Mouse (Mus musculus) olfactory bulb, adult 2 months (tissue): ENCODE results near the gene Ccdc154.

Source experiments
- CTCF ChIP-seq: fragments of 200-500 bp; IDR thresholded peaks from 2 replicates; pipeline ENCODE4 v1.5.1; 2012; ENCODE audit warnings: low read depth, mild to moderate bottlenecking, low read length, moderate library complexity; ENCODE audit not compliant: insufficient read depth
- POLR2A ChIP-seq: fragments of 200-500 bp; IDR thresholded peaks from 2 replicates; pipeline ENCODE4 v1.6.1; 2012; ENCODE audit warnings: mild to moderate bottlenecking, low read depth, low read length, moderate library complexity; ENCODE audit not compliant: insufficient read depth

DNA sequence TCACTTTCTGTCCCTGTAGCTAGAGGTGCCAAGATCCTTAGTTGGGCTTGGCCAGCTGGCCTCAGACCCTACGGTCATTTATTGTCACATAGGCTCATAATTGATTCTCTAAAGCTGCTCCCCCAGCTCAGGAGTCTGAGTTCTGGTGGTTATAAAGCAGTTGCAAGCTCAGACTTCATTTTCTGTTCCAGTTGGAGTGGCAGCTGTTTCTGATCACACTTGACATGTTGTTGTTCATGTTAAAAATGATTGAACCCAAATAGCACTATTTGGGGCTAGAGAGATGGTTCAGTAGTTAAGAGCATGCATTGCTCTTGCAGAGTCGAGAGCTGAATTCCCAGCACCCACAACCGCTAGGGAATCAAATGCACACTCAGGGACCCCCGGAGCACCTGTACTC is 47.7 kb downstream of the Ccdc154 start:
- TF ChIP-seq CTCF (no peak), POLR2A (no peak)
